Mouse (Mus musculus) spleen, postnatal 36 days (tissue): ENCODE data around the gene Kif26b.

Experiments used
- DNase-seq, 2 experiments: peaks; one replicate each; pipeline ENCODE4 v3.0.0; 2022; ENCODE audit warnings: low spot score in 2 of 2, mixed read lengths in 1 of 2

Kif26b gene

GRCm38 (mm10) chr1:178528431-178529351 lies at the start of gene Kif26b:
TSS of gene Kif26b (plus strand) at chr1:178529125.
- no peak for DNase-seq

- no peak for DNase-seq
Observed at GRCm38 (mm10) chr1:178483854-178484253, 45.1 kb upstream of the Kif26b start.

- DNase-seq, result no peak
Observed at GRCm38 (mm10) chr1:178485138-178485867, 43.6 kb upstream of the Kif26b start.

GRCm38 (mm10) chr1:178485868-178486220 lies 43.1 kb upstream of the Kif26b start:
- no peak for DNase-seq

GRCm38 (mm10) chr1:178486828-178487227 lies 42.1 kb upstream of the Kif26b start:
- no peak for DNase-seq

- DNase-seq, result no peak
Observed at GRCm38 (mm10) chr1:178489127-178489526, 39.8 kb upstream of the Kif26b start.

GRCm38 (mm10) chr1:178491733-178492132 lies 37.2 kb upstream of the Kif26b start:
- DNase-seq, result no peak

GRCm38 (mm10) chr1:178492493-178492892 lies 36.4 kb upstream of the Kif26b start:
- no peak for DNase-seq

GRCm38 (mm10) chr1:178496186-178496585 lies 32.7 kb upstream of the Kif26b start:
- no peak for DNase-seq

- peak; percentile 22 to 23 for DNase-seq
Observed at GRCm38 (mm10) chr1:178496841-178497240, 32.1 kb upstream of the Kif26b start.

- DNase-seq, result no peak
Observed at GRCm38 (mm10) chr1:178506938-178507337, 22.0 kb upstream of the Kif26b start.

- no peak for DNase-seq
Observed at GRCm38 (mm10) chr1:178512323-178513031, 16.4 kb upstream of the Kif26b start.

- no peak for DNase-seq
Observed at GRCm38 (mm10) chr1:178513954-178514353, 15.0 kb upstream of the Kif26b start.

- no peak for DNase-seq
Observed at GRCm38 (mm10) chr1:178515839-178516238, 13.1 kb upstream of the Kif26b start.

- no peak for DNase-seq
Observed at GRCm38 (mm10) chr1:178522389-178522788, 6.5 kb upstream of the Kif26b start.

- DNase-seq, result no peak
Observed at GRCm38 (mm10) chr1:178523152-178523551, 5.8 kb upstream of the Kif26b start.

GRCm38 (mm10) chr1:178527185-178527546 lies 1.8 kb upstream of the Kif26b start:
- DNase-seq, result peak; percentile 15 to 17

- DNase-seq, result no peak
Observed at GRCm38 (mm10) chr1:178527547-178528361, 1.2 kb upstream of the Kif26b start.

- DNase-seq, result no peak
Observed at GRCm38 (mm10) chr1:178529512-178530300, 781 bp downstream of the Kif26b start.

- peak; percentile 8 to 35 for DNase-seq
Observed at GRCm38 (mm10) chr1:178530301-178531078, 1.6 kb downstream of the Kif26b start.
